Mouse (Mus musculus): ENCODE measurements around the gene Spata31d1d.
"Not testable (repeated sequence)": the region's sequence is repeated elsewhere in the genome, so short reads cannot be mapped to it uniquely, and the experiment has no call there.

Gene Spata31d1d

GRCm38 (mm10) chr13:59734347-59734746 lies 2.8 kb upstream of the Spata31d1d start:
- in situ Hi-C loops (cut with MboI, MseI): loop anchor here (10.0 kb wide), 1 partner anchor 310 kb away; no protein-coding TSS in a partner anchor

- in situ Hi-C loops (cut with MboI, MseI): loop anchor here (10.0 kb wide), 1 partner anchor 309 kb away; no protein-coding TSS in a partner anchor
Measured at GRCm38 (mm10) chr13:59733936-59734335, 2.4 kb upstream of the Spata31d1d start.

GRCm38 (mm10) chr13:59728378-59729093 lies 3.0 kb downstream of the Spata31d1d start:
- in situ Hi-C loops (cut with MboI, MseI): loop anchor here (5.0 kb wide), 1 partner anchor 56 kb away; no protein-coding TSS in a partner anchor

GRCm38 (mm10) chr13:59726139-59726867 lies 5.2 kb downstream of the Spata31d1d start:
- in situ Hi-C loops (cut with MboI, MseI): loop anchor here (5.0 kb wide), 1 partner anchor 54 kb away; no protein-coding TSS in a partner anchor

GRCm38 (mm10) chr13:59722089-59722488 lies 9.5 kb downstream of the Spata31d1d start:
- in situ Hi-C loops (cut with MboI, MseI): not testable (repeated sequence)

- in situ Hi-C loops (cut with MboI, MseI): no loop called here
Measured at GRCm38 (mm10) chr13:59719475-59719874, 12.1 kb downstream of the Spata31d1d start.

GRCm38 (mm10) chr13:59718857-59719440 lies 12.6 kb downstream of the Spata31d1d start:
- in situ Hi-C loops (cut with MboI, MseI): not testable (repeated sequence)

- in situ Hi-C loops (cut with MboI, MseI): no loop called here
Measured at GRCm38 (mm10) chr13:59713710-59714109, 17.8 kb downstream of the Spata31d1d start.

- in situ Hi-C loops (cut with MboI, MseI): not testable (repeated sequence)
Measured at GRCm38 (mm10) chr13:59711984-59712383, 19.6 kb downstream of the Spata31d1d start, which contains the start of gene Spata31d1b. TSS of gene Spata31d1b (plus strand) at chr13:59712284.

- in situ Hi-C loops (cut with MboI, MseI): no loop called here
Measured at GRCm38 (mm10) chr13:59710230-59710629, 21.3 kb downstream of the Spata31d1d start, which contains the start of gene Spata31d1a. TSS of gene Spata31d1a (minus strand) at chr13:59710330.

- in situ Hi-C loops (cut with MboI, MseI): loop anchor here (5.0 kb wide), 1 partner anchor 38 kb away; no protein-coding TSS in a partner anchor
Measured at GRCm38 (mm10) chr13:59704562-59704961, 27.0 kb downstream of the Spata31d1d start.

- in situ Hi-C loops (cut with MboI, MseI): loop anchor here (5.0 kb wide), 1 partner anchor 39 kb away; no protein-coding TSS in a partner anchor
Measured at GRCm38 (mm10) chr13:59703514-59703913, 28.0 kb downstream of the Spata31d1d start.

GRCm38 (mm10) chr13:59700137-59700536 lies 31.4 kb downstream of the Spata31d1d start:
- in situ Hi-C loops (cut with MboI, MseI): loop anchor here (5.0 kb wide), 1 partner anchor 42 kb away; no protein-coding TSS in a partner anchor

- in situ Hi-C loops (cut with MboI, MseI): no loop called here
Measured at GRCm38 (mm10) chr13:59699131-59699530, 32.4 kb downstream of the Spata31d1d start.

GRCm38 (mm10) chr13:59695781-59696180 lies 35.8 kb downstream of the Spata31d1d start:
- in situ Hi-C loops (cut with MboI, MseI): no loop called here

- in situ Hi-C loops (cut with MboI, MseI): no loop called here
Measured at GRCm38 (mm10) chr13:59694008-59694407, 37.5 kb downstream of the Spata31d1d start, which contains the start of gene 4921517D22Rik. TSS of gene 4921517D22Rik (minus strand) at chr13:59694108.

- in situ Hi-C loops (cut with MboI, MseI): no loop called here
Measured at GRCm38 (mm10) chr13:59691478-59691877, 40.1 kb downstream of the Spata31d1d start.

- in situ Hi-C loops (cut with MboI, MseI): no loop called here
Measured at GRCm38 (mm10) chr13:59690576-59690975, 41.0 kb downstream of the Spata31d1d start.

- in situ Hi-C loops (cut with MboI, MseI): no loop called here
Measured at GRCm38 (mm10) chr13:59689843-59690242, 41.7 kb downstream of the Spata31d1d start.

- in situ Hi-C loops (cut with MboI, MseI): no loop called here
Measured at GRCm38 (mm10) chr13:59689313-59689712, 42.2 kb downstream of the Spata31d1d start.

GRCm38 (mm10) chr13:59688338-59688770 lies 43.2 kb downstream of the Spata31d1d start:
- in situ Hi-C loops (cut with MboI, MseI): no loop called here

GRCm38 (mm10) chr13:59685236-59685635 lies 46.3 kb downstream of the Spata31d1d start:
- in situ Hi-C loops (cut with MboI, MseI): no loop called here

Data from T-helper 2 cell (primary cell).